Mouse (Mus musculus): ENCODE measurements at regions not wholly inside any gene's neighbourhood (a gene's known extent, or its start where the extent isn't known, plus 50 kb on each side); places are given as distances from the start of the nearest gene placed in this dataset.

- TF ChIP-seq CTCF (IDR thresholded peaks at IDR 0.05; ENCODE audit: low read depth) (no peak), EP300 (optimal IDR thresholded peaks at IDR 0.05) (no peak)
Measured at GRCm38 (mm10) chr15:96129699-96130098, 157.6 kb upstream of the Arid2 start.

Measured in stomach, postnatal 0 days (tissue).